ENCODE assay signal across 20 mouse cellular contexts in genomic region chr12:71244766-71245390, GRCm38 (mm10).
DNase-seq lines count a peak whose midpoint lies in the region; ATAC-seq and TF ChIP-seq lines count a peak whose summit lies in the region.
"Had no signal": no experiment of that assay in that cellular context is flagged by ENCODE, and none has a peak within 500 bp of the region (broad histone marks: within the 10 kb centered on the region; RNA-seq: fewer than 3 reads in every experiment).

No protein-coding gene starts in this region.

- 56% methylated on average over 11 of the region's 11 CpGs for WGBS in kidney, postnatal 0 days
- 27% methylated on average over 11 of the region's 11 CpGs for WGBS in embryonic facial prominence, embryonic 14.5 days

- H3K4me2 ChIP-seq in kidney, postnatal 0 days (ENCODE audit: low read length) = no peak overlapping the region
- peak overlapping the region; percentile 15 for H3K4me2 ChIP-seq in embryonic facial prominence, embryonic 14.5 days (ENCODE audit: low read depth, low read length)
- H3K4me2 ChIP-seq: hindbrain, embryonic 13.5 days; midbrain, embryonic 15.5 days had no signal

- no peak for ATAC-seq in kidney, postnatal 0 days (replicated peaks; ENCODE audit: low FRiP score, low read depth)
- ATAC-seq in embryonic facial prominence, embryonic 14.5 days (ENCODE audit: low read depth) = peak; percentile 44; the same call in 1 of the 2 replicates
- ATAC-seq: activated CD4-positive, CD25-positive, alpha-beta regulatory T cell, adult 4 months; forebrain, embryonic 16.5 days; liver, postnatal 0 days; midbrain, embryonic 15.5 days had no signal

- peaks cover 3% of the 10 kb centered on the region; the same call in 1 of the 2 replicates for H3K9me3 ChIP-seq in kidney, postnatal 0 days (replicated peaks; ENCODE audit: low read length)
- peaks cover 34% of the 10 kb centered on the region for H3K9me3 ChIP-seq in embryonic facial prominence, embryonic 14.5 days (ENCODE audit: control insufficient read depth, low read length)

- peaks cover 4% of the 10 kb centered on the region; the same call in 1 of the 2 replicates for H3K4me1 ChIP-seq in kidney, postnatal 0 days (replicated peaks; ENCODE audit: insufficient read depth, low read length)
- peaks cover 7% of the 10 kb centered on the region for H3K4me1 ChIP-seq in embryonic facial prominence, embryonic 14.5 days (ENCODE audit: control insufficient read depth, insufficient read depth, low read length)
- H3K4me1 ChIP-seq: hindbrain, embryonic 13.5 days had no signal

- no peaks in the 10 kb centered on the region for H3K27me3 ChIP-seq in kidney, postnatal 0 days (ENCODE audit: insufficient read depth, low read length)
- no peaks in the 10 kb centered on the region for H3K27me3 ChIP-seq in embryonic facial prominence, embryonic 14.5 days (replicated peaks; ENCODE audit: control insufficient read depth, insufficient read depth, low read length)
- H3K27me3 ChIP-seq: hindbrain, embryonic 13.5 days; midbrain, embryonic 15.5 days had no signal

- H3K27ac ChIP-seq in gastrocnemius, adult 2 months = peak overlapping the region; percentile 50; the same call in 1 of the 2 replicates
- H3K27ac ChIP-seq in kidney, postnatal 0 days = no peak overlapping the region
- H3K27ac ChIP-seq in embryonic facial prominence, embryonic 14.5 days (replicated peaks; ENCODE audit: low read depth, low read length) = peak overlapping the region; percentile 78
- H3K27ac ChIP-seq: hindbrain, embryonic 13.5 days; layer of hippocampus, adult 2 months; midbrain, embryonic 15.5 days had no signal

- no peak for DNase-seq in gastrocnemius, adult 2 months
- no peak for DNase-seq in gastrocnemius, postnatal 25 days
- peak; percentile 57 for DNase-seq in kidney, postnatal 0 days (ENCODE audit: low spot score)
- no peak for DNase-seq in kidney, adult 11 months
- DNase-seq in Muller cell, postnatal 12 days (ENCODE audit: inconsistent ontology term) = peak; percentile 6
- peak; percentile 61 for DNase-seq in embryonic facial prominence, embryonic 14.5 days (ENCODE audit: low spot score)
- DNase-seq in cerebellum, adult 18-20 months = no peak
- no peak for DNase-seq in ovary, postnatal 36 days (ENCODE audit: low spot score)
- DNase-seq: adrenal gland, postnatal 25 days; cerebellum, adult 8-10 months; heart, adult 18-20 months; liver; liver, postnatal 0 days; thymus, adult 18-20 months had no signal

- no peak overlapping the region for H3K9ac ChIP-seq in kidney, postnatal 0 days (ENCODE audit: low read depth, low read length)
- no peak overlapping the region for H3K9ac ChIP-seq in embryonic facial prominence, embryonic 14.5 days (ENCODE audit: low read depth, low read length)
- H3K9ac ChIP-seq: hindbrain, embryonic 13.5 days; liver, postnatal 0 days; midbrain, embryonic 15.5 days had no signal

- H3K36me3 ChIP-seq in kidney, postnatal 0 days (ENCODE audit: insufficient read depth, low read length) = peaks cover 13% of the 10 kb centered on the region; the same call in 1 of the 2 replicates
- H3K36me3 ChIP-seq in embryonic facial prominence, embryonic 14.5 days (ENCODE audit: control insufficient read depth, insufficient read depth, low read length) = peaks cover 31% of the 10 kb centered on the region

- TF ChIP-seq CTCF in gastrocnemius, adult 2 months (IDR thresholded peaks at IDR 0.05) = no peak
- TF ChIP-seq CTCF in kidney, postnatal 0 days (IDR thresholded peaks at IDR 0.05; ENCODE audit: low read depth) = no peak

- intact Hi-C loops in gastrocnemius, adult 2 months (cut with DNase I) = no loop called here

- H3K4me3 ChIP-seq in gastrocnemius, adult 2 months = peak overlapping the region; percentile 1; the same call in 1 of the 2 replicates
- H3K4me3 ChIP-seq in kidney, postnatal 0 days (replicated peaks; ENCODE audit: low read depth, low read length) = no peak overlapping the region
- H3K4me3 ChIP-seq in embryonic facial prominence, embryonic 14.5 days (ENCODE audit: low read depth, low read length) = no peak overlapping the region
- H3K4me3 ChIP-seq: erythroblast, embryonic 14.5 days; hindbrain, embryonic 13.5 days; layer of hippocampus, adult 2 months; midbrain, embryonic 15.5 days had no signal

Comparison
In these comparisons a context has a peak if more than half of its experiments do, and no peak if none do; other contexts are left out.
1. DNase-seq: peak in kidney, postnatal 0 days (single experiment), Muller cell, postnatal 12 days (single experiment) and embryonic facial prominence, embryonic 14.5 days (single experiment); none in gastrocnemius, adult 2 months (single experiment), gastrocnemius, postnatal 25 days (single experiment), kidney, adult 11 months (single experiment), cerebellum, adult 18-20 months (0 of 2) and ovary, postnatal 36 days (single experiment).